Mouse (Mus musculus): ENCODE results near the gene Ogfod1.
A peak's percentile ranks its signal among the peaks of the same experiment; 100 is the strongest.

Gene Ogfod1

DNA sequence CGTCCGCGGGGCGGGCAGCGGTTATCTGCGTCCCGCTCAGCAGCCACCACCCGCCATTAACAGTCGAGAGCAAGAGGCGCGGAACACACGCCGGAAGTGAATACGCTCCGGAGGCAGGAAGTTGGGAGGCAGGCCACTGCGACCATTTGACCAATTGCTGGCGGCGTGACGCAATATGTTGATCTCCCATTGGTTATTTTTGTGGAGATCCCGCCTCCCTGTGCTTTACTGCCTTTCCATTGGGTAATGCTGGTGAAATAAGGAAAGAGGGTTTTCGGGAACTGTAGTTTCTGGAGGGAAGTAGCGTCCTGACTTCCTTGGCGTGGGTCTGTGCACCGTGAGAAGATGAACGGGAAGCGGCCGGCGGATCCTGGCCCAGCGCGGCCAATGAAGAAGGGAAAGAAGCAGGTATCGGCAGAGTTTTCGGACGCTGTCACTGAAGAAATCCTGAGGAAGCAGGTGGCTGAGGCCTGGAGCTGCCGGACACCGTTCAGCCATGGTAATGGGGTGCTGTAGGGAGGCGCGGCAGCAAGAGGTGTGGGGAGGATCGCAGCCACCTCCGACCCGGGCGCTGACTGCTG lies at the start of gene Ogfod1, which contains the start of gene Nudt21:
Gene Ogfod1 (plus strand): TSS at position 255 of the 581 bp plus-strand sequence.
Gene Nudt21 (minus strand): TSS at position 88 of the 581 bp plus-strand sequence.
- peak; percentile 91 for DNase-seq (ENCODE audit: low spot score in 2 of 2)

DNA sequence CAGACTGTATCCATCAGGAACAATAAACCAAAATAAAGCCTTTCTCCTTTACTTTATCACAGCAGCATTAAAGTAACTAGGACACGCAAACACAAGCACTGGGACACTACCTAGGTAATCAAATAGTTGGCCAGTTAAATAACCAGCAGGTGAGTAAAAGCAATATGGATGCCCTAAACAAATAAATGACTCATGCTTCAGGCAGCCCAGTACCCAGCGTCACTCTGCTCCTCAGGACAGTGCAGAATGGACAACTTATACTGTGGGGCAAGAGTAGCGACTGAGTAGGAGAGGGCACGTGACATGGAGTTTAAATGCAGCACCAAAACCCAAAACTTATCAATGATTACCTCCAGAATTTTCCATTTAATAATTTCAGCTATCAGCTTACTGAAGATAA lies 47.3 kb upstream of the Ogfod1 start:
- no peak for DNase-seq (ENCODE audit: low spot score in 2 of 2)

DNA sequence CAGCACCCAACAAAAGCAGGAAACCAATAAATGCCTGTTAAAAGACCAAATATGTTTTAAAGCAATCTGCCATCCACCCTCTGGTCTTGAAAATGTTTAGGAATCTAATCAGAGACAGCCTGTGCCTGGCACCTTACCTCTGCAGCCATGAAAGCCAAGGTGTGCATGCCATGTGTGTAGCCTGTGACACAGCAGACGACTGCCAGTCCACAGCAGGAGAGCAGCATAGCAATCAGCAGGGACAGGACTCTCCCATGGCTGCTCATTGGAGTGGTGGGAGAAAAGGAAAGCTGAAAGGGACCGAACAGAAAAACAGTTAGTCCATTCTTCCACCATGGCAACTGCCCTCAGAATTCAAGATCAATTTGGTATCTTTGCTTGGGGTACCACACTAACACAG lies 38.0 kb upstream of the Ogfod1 start:
- DNase-seq (ENCODE audit: low spot score in 2 of 2): no peak

- DNase-seq (ENCODE audit: low spot score in 2 of 2): no peak
Observed at GRCm38 (mm10) chr8:94004139-94004538, 32.9 kb upstream of the Ogfod1 start.

- DNase-seq (ENCODE audit: low spot score in 2 of 2): no peak
Observed at GRCm38 (mm10) chr8:94009243-94009845, 27.7 kb upstream of the Ogfod1 start.

DNA sequence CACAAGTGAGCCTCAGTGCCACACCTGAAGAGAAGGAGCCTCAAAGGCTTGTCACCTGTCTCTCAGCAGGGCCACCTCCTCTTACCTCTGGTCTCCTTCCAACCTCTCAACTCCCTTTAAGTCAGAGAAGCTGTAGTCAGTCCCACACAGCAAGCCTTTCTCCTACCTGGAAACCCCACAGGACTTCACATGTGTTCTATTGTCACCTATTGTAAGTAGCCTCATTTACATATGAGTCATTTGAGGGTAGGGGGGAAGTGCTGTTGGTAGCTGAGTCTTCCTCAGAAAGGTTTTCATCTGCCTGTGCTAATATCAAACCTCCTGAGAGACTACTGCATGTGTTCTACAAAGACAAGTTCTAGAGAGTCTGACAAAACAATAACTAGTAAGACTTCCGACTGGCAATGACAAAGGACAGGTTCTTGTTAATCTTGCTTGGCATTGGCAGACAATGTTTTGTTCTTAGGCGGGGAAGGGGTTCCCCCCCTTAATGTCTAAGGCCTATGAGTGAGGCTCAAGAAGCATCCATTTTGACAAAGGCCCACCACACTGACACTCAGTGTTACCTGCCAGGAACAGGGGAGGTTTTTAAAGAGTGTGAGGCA lies 26.8 kb upstream of the Ogfod1 start:
- DNase-seq (ENCODE audit: low spot score in 2 of 2): no peak

GRCm38 (mm10) chr8:94011076-94012012 lies 25.7 kb upstream of the Ogfod1 start:
- peak in 1 of 2 experiments; percentile 15 for DNase-seq (ENCODE audit: low spot score in 2 of 2)

DNA sequence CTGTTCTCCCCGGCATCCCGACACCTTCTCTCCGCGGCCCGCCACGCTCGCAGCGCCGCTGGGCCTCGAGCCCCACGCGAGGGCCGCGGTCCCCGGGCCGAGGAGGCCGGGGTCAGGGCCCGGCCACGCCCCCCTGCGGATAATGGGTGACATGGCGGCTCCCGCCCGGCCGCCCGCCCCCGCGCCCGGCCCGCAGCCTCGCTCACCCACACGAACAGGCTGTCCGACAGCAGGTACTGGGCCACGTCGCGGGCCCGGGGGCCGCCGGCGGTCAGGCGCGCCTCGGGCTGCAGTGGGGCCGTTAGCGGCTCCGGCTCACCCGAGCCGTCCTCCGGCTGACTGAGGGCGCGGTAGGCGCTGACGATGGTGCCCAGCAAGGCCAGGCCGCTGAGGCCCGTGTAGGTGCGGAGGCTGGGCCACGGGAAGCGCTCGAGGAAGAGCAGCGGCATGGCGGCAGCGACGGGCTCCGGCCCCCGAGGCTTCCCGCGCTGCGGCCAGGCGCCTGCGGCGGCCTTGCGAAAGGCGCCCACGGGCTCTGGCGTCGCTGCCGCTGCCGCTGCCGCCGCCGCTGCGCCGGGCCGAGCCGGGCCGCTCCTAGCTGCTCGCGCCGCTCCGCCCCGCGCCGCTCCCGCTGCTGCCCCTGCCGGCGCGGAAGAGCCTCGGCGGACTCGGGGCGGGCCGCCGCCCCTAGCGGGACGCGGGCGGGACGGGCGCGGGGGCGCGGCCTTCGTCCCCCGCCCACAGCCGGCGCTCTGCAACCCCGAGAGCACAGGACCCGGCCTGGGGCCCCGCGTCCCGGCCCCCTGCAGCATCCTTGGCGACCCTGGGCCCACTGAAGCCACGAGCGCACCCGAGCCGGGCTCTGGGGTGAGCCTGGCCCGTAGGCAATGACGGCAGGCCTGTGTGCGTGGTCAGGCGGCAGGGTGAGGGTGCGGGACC lies 24.7 kb upstream of the Ogfod1 start, which contains the start of gene Amfr:
Gene Amfr (minus strand): TSS at position 830 of the 939 bp plus-strand sequence.
- peak; percentile 47 to 54 for DNase-seq (ENCODE audit: low spot score in 2 of 2)

- DNase-seq (ENCODE audit: low spot score in 2 of 2): no peak
Observed at GRCm38 (mm10) chr8:94013026-94013612, 23.9 kb upstream of the Ogfod1 start.

DNA sequence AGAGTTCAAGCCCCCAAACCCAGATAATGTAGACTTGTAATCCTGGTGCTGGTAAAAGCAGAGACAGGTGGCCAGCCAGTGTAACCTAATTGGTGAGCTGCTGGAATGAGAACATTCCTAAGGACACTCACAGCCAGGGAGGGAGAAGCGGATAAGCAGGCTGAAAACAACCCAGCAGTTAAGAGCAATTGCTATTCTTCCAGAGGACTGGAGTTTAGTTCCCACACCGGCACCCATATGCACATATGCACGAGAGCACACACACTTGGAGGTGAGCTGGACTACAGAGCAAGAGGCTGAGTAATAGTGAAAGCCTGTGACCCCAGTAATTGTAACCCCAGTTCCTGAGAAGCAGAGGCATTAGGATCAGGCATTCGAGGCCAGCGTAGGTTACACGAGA lies 13.1 kb upstream of the Ogfod1 start:
- no peak for DNase-seq (ENCODE audit: low spot score in 2 of 2)

DNA sequence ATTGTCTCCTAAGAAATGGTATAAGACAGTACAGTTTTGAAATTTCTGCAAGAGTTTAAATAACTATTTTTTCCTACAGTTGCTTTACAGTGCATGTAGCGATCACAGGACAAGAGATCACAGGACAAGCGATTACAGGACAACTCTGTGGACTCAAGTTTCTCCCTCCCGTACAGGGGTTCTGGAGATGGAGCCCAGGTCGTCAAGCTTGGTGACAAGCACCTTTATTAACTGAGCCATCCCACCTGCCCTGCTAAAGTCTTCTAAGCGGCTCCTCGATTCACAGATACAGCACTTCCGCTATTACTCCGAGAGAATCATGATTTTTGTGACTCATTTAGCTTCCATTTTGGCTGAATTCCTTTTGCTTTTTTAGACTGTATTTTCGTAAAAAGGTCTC lies 7.3 kb upstream of the Ogfod1 start:
- DNase-seq (ENCODE audit: low spot score in 2 of 2): no peak

DNA sequence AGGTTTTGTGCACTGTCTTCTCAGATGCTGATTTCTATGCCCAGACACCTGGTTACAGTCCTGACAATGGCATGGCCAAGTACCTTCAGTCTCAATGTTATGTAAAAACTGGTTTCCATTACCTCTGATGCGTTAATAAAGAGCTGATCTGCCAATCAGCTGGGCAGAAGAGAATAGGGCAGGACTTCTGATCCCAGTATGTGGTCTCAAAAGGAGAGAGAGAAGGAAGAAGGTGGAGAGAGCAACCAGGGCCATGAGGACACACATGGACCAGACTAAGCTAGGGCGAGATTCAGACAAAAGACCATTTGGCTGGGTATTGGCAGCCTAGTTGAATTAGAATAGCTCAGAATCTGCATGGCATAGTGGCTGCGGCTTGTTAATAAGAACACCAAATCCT lies 3.4 kb upstream of the Ogfod1 start:
- no peak for DNase-seq (ENCODE audit: low spot score in 2 of 2)

GRCm38 (mm10) chr8:94035200-94035599 lies 1.8 kb upstream of the Ogfod1 start:
- no peak for DNase-seq (ENCODE audit: low spot score in 2 of 2)

- DNase-seq (ENCODE audit: low spot score in 2 of 2): peak; percentile 58 to 69
Observed at GRCm38 (mm10) chr8:94036541-94036940, 457 bp upstream of the Ogfod1 start.

DNA sequence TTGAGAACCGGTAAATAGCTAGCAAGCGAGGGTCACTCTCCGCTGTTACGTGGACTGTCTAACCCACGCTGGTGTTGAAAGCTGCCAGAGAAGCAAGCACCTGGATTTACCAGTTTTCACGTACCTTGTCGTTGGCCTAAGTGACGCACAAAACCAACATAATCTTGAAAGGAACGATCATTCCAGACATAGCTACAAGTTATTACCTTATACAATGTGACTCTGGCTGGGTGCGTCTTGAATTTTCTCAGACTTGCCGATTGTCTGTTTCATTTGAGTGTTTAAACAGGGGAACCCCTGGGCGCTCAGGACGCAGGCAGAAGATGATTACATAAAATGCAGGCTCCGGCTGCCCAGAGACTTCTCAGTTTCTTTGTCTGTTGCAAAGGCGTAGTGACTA lies 808 bp downstream of the Ogfod1 start:
- DNase-seq (ENCODE audit: low spot score in 2 of 2): no peak

GRCm38 (mm10) chr8:94047845-94048244 lies 10.8 kb downstream of the Ogfod1 start:
- no peak for DNase-seq (ENCODE audit: low spot score in 2 of 2)

DNA sequence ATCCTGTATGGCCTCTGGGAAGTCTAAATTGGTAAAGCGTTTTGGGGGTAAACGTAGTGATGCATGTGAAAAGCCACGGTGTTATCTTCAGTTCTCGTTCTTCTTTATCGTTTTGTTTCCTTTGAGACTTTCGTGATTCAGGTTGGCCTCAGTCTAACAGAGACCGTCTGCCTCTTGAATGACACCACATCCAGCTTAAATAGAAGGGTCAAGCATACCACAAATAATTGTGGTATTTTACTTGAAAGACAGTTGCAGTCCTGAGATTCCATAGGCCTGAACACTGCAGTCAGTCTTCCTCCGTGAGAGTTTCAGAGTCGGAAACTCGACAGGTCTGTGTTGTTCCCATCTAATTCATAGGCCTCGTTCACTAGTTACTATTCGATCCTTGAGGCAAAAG lies 15.7 kb downstream of the Ogfod1 start:
- DNase-seq (ENCODE audit: low spot score in 2 of 2): no peak

GRCm38 (mm10) chr8:94057157-94057854 lies 20.3 kb downstream of the Ogfod1 start:
- peak in 1 of 2 experiments; percentile 51 for DNase-seq (ENCODE audit: low spot score in 2 of 2)

DNA sequence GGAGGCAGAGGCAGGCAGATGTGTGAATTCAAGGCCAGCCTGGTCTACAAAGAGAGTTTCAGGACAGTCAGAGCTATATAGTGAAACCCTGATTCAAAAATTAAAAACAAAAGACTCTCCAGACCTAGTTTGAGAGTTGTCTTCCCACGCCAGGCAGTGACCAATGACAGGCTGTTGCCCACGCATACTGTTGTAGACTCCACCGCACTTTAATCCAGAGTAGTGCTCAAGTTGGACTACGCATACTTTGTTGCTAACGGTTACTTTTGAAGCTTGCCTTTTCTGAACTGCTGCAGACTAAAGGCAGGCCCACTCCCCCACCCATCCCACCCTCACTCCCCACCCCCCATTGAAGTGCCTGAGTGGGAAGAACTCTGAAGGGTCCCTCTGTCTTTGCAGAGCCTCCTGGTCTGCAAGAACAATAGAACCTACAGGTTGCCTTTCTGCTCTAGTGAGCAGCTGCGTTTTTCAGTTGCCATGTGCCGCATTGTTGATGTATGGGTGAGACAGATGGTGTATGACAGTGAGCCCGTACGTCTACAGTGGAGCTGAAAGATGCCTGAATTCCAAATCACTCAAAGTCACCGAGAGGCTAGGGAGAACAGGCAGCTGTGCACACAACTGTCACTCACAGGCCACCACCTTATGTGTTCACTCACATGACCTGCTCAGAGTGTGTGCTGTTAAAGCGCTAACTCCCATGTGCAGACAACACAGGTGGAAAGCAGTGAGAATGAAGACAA lies 29.3 kb downstream of the Ogfod1 start:
- no peak for DNase-seq (ENCODE audit: low spot score in 2 of 2)

All from thymus, postnatal 10 days (tissue).